Mouse (Mus musculus): ENCODE data around the gene Vkorc1l1.
"Not testable (repeated sequence)": the region's sequence is repeated elsewhere in the genome, so short reads cannot be mapped to it uniquely, and the experiment has no call there.

Gene Vkorc1l1

DNA sequence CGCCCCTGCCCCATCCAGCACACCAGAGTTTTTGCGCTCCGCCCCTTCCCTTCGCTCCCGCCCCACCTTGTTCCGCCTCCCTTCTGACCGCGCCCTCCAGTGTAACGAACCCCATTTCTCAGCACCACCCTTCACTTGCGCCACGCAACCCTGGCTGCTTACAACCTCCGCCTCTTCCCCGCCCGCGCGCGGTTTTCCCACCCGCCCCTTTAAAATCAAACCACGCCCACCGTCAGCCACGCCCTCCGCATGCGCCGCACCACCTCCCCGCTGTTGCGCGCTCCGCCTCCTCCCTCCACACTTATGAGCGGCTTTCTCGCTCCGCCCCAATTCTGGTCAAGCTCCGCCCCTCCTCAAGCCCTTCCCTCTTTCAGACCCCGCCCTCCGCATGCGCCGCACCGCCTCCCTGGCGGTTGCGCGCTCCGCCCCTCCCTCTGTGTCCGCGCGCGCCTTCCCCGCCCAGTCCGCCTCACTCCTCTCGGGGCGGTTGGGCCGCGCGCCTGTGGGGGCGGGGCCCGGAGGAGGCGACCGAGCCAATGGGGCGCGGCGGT, at the start of gene Vkorc1l1:
Vkorc1l1 (plus strand) TSS at position 476 of the 551 bp plus-strand sequence.
- peak; percentile 99 for DNase-seq (ENCODE audit: low spot score)

DNA sequence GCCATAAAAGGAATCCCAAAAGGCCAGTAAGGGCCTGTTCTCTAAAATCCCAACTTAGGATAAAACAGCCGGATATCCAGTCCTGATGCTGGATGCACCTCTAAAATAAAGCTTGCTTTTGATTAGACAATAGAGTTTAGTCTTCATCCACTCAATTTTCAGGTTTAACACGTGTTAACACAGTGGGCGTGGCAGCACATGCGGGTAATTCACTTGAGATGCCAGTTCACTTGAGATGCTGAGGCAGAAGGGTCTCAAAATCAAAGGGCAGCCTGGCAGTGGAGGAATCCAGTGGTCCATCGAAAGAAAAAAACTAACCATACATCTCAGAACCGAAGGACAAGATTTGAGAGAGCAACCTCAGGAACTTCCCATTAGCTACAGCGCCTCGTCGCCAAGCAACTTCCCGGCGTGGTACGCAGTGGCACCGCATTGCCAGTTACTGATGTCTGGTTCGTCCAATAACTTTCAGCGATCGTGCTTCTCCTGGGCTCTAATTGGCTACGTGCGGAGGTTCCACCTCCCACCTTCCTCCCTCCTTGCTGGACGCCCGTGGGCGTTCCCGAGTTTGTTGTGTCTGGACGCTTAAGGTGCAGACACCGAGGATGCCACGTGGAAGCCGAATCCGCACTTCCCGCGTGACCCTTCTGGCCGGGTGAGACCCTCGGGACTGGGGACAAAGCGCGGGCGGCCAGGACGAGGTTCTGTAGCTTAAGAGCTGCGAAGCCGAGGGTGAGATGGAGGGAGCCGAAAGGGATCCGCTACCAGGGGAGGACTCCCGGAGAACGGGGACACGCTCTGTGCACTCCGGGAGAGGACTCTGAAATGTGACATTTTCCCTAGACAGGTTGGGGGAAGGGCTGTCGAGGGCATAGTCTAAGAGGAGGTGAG, 46.3 kb upstream of the Vkorc1l1 start, which contains the start of gene Zbed5:
Zbed5 (plus strand) TSS at position 526 of the 891 bp plus-strand sequence.
- peak; percentile 91 for DNase-seq (ENCODE audit: low spot score)

- DNase-seq (ENCODE audit: low spot score): no peak
These were observed 43.3 kb upstream of the Vkorc1l1 start, which contains the start of gene Phkg1 for GRCm38 (mm10) chr5:129898449-129898848. Gene Phkg1 (minus strand): TSS chr5:129898549.

- DNase-seq (ENCODE audit: low spot score): no peak
These were observed 34.0 kb upstream of the Vkorc1l1 start for GRCm38 (mm10) chr5:129907775-129908174.

DNA sequence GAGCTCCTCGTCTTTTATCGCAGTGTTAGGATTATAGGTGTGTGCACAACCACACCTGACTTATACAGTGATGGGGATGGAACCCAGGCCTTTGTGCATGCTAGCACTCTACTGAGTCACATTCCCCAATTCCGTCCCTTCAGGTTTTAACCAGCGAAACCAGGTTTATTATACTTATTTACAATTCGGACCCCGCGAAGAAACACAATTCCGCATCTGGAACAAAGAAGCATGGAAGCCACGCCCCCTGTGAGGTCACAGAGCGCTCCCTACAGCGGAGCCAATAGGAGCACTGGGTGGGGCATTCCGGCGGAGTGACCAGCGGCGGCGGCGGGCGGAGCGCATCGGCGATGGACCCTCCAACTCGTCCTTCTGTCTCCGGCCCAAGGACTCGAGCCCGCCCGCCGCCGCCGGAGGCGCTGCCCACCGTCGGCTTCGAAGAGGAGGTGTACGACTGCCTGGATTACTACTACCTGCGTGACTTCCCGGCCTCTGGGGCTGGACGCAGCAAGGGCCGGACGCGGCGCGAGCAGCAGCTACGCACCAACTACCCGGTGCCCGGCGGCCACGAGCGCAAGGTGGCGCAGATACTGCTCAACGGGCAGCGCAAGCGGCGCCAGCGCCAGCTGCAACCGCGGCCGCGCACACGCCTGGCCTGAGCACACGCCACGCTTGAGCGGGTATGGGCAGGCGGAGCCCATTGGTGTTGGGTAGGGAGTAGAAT, 33.4 kb upstream of the Vkorc1l1 start, which contains the start of gene Nupr1l:
Nupr1l (plus strand) TSS at position 299 of the 724 bp plus-strand sequence.
- DNase-seq (ENCODE audit: low spot score): peak; percentile 89

- DNase-seq (ENCODE audit: low spot score): no peak
These were observed 32.6 kb upstream of the Vkorc1l1 start for GRCm38 (mm10) chr5:129909147-129909546.

GRCm38 (mm10) chr5:129909591-129909990, 32.2 kb upstream of the Vkorc1l1 start:
- no peak for DNase-seq (ENCODE audit: low spot score)

- DNase-seq (ENCODE audit: low spot score): no peak
These were observed 27.7 kb upstream of the Vkorc1l1 start for GRCm38 (mm10) chr5:129914024-129914423.

GRCm38 (mm10) chr5:129915491-129915890, 26.3 kb upstream of the Vkorc1l1 start:
- DNase-seq (ENCODE audit: low spot score): not testable (repeated sequence)

DNA sequence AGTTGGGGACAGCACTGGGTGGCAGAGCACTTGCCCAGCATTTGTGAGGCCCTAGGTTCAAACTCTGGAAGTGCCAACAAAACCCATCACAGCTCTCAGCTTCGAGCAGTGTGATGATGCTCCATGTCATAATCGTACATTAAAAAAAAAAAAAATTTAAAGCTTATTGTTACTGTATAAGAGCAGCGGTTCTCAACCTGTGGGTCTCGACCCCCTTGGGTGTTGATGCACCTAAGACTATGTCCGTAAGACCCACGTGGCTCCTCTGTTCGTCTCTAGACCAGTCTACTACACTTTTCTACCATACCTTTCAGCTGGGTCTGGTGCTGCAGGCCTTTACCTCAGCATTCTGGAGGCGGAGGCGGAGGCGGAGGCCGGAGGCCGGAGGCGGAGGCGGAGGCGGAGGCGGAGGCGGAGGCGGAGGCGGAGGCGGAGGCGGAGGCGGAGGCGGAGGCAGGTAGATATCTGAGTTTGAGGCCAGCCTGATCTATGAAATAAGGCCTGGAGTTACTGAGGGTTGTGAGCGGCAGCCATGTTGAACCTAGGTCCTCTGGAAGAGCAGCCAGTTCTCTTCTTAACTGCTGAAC, 23.6 kb upstream of the Vkorc1l1 start:
- DNase-seq (ENCODE audit: low spot score): no peak

DNA sequence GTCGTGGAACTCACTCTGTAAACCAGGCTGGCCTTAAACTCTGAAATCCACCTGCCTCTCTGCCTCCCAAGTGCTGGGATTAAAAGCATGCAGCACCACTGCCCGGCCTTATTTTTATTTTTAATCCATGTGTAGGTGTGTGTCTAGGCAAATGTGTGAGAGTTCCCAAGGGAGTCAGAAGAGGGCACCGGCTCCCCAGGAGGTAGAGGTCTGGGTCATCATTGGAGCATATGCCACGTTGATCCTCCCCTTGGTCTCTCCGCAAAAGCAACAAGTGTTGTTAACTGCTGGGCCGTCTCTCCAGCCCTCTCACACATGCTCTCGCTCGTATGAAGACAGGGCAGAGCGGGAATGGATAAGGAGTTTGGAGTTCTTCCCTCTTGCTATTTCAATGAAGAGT, 23.0 kb upstream of the Vkorc1l1 start:
- DNase-seq (ENCODE audit: low spot score): no peak

DNA sequence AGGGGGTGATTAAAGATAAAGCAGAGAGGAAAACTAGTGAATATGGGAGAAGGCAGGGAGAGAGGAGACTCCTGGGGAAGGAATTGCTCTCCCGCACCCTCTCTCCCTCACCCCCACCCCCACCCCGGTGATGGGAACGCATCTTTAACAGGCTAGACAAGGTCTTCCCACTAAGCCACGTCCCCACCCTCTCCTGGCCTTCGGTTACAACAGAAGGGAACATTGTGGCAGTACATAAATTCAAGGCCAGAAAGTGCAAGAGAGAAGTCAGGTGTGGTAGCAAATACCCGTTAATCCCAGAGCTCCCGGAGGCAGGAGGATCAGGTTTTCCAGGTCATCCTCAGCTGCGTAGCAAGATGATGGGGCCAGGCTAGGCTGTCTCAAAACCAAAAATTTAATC, 22.4 kb upstream of the Vkorc1l1 start:
- no peak for DNase-seq (ENCODE audit: low spot score)

DNA sequence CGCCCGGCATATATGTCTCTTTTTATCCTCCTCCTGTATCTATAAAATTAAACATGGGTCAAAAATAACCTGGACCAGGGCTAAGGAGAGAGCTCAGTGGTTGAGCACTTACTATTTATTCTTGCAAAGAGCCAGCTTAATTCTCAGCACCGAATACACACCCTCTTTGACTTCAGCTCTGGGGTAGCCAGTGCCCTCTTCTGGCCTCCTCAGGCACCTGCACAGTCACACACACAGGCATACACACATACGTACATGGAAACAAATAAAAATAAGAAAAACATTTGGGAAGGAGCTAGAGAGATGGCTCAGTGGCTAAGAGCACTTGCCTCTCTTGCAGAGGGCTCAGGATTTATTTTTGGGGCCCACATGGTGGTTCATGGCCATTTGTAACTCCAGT, 19.8 kb upstream of the Vkorc1l1 start:
- DNase-seq (ENCODE audit: low spot score): no peak

DNA sequence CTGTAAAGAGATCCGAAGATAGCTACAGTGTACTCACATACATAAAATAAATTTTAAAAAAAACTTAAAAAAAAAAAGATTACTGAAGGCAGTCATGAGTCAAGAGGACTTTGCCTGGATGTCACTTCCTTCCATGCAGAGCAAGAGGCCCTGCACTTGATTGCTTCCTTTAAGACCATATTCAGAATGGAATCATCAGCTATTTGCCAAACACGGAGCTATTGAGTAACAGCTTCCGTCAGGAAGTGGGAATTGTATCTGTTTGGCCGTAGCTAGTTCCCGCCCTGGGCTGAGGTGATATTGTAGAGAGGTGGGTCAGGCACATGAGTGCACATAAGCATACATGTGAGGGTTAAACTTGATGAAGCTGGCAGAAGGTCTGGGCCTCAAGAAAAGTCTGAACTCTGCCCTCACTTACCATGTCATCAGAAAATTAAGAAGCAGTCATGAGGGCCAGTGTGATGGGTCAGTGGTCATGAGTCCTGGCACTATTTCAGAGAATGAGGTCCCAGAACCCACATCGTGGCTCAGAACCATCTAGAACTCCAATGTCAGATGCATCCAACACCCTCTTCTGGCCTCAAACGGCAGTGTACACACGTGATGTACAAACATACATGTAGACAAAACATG, 16.8 kb upstream of the Vkorc1l1 start:
- DNase-seq (ENCODE audit: low spot score): no peak

DNA sequence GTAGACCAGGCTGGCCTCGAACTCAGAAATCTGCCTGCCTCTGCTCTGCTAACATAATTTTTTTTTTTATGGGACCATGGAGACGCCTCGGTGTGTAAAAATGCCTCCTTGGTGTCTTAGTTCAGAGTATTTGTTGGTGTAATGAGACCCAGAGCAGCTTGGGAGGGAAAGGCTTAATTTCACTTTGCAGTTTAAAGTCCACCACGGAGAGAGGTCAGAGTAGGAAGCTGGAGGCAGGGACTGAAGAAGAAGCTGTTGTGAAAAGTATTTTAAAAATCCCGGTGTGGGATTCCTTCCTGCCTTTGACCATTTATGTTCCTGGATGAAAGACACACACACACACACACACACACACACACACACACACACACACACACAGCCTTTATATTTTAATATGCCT, 15.8 kb upstream of the Vkorc1l1 start:
- no peak for DNase-seq (ENCODE audit: low spot score)

DNA sequence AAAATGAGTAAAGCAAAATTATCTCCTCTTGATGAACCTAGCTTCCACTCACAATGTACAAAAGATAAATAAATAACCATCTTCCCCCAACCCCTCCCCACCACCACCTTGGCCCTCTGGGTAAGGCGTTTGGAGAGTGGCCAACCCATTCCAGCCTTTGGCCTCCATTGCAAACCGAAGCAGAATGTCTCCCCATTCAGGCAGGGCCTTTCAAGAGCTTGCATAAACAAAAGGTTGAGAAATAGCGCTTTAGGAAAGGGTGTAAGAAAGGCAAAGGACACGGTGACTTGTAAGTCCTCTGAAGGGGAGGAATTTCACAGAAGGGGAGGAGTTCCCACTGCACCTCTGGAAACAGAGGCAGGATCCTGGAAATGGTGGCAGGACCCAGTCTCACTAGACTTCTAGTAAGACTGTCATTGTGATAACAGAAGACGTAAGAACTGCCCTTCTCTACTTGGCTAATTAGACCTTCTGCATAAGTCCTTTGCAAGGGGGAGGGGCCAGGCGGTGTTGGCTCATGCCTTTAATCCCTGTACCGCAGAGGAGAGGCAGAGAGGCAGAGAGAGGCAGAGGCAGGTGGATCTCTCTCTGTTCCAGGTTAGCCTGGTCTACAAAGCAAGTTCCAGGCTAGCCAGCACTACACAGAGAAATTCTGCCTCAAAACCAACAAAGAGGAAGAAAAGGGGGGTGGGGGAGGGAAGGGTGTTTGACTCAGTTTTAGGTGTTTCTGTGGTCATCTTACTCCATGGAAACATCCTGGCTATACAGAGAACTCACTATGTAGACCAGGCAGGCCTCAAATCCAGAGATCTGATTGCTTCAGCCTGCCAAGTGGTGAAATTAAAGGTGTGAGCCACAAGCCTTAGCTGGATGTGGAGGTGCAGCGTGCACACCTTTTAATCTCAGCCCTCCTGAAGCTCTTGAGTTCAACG, 11.6 kb upstream of the Vkorc1l1 start:
- no peak for DNase-seq (ENCODE audit: low spot score)

GRCm38 (mm10) chr5:129936941-129937340, 4.8 kb upstream of the Vkorc1l1 start:
- DNase-seq (ENCODE audit: low spot score): no peak

DNA sequence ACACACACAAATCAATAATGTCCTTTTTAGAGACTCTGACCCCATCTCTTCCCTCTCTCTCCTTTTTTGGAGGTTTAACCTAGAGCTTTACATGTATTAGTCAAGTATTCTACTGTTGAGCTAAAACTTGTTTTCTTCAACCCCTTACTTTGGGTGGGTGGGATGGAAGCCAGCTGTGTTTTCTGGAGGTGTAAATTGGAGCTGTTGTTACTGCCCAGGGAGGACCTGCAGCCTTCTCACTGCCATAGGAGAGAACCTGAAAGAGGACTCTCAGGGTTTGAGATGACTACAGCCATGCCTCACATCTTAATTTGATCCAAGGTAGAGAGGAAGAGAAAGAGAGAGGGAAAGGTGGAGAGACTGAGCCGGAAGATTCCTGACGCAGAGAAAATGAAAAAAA, 1.5 kb upstream of the Vkorc1l1 start:
- no peak for DNase-seq (ENCODE audit: low spot score)

DNA sequence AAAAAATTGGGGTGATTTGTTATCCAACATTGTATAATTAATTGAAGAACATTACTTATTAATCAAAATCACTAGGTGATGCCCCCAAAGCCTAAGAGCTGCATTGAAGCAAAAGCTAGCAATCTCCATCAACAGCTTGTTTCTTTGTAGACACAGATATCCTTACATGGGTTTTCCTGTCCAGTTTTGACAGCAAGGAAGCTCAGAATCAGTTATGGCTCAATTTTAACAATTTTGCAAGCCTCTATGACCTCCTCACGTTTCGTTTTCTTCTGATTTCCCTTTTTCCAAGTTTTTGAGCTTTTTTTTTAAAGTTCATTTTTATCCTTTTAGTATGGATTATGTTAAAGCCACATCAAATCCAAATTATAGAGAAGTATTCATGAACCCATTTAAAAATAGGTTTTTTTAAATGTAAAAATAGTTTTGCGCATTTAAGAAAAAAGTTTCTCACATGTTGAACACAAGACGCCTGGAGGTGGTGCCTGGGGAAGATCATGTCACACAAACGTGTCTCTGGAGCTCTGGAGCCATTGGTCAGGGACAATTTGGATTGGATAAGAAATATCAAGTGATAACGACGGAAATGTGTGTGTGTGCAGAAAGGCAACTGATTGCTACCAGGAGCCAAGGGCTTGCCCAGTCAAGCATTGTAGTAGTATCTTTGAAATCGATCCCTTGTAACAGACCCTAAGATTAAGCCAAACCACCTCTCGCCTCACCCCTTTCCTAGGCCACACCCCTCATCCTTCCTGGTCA, 855 bp upstream of the Vkorc1l1 start:
- DNase-seq (ENCODE audit: low spot score): no peak

Measured in testis, postnatal 14 days (tissue).